Mouse (Mus musculus): Measurements from ENCODE around the gene Egln2. TPM values are rescaled to one million over a fixed set of nuclear protein-coding genes. Genes with fewer than 3 reads are reported as not detected.

Egln2 gene
- polyA plus RNA-seq, 1 experiment from 2014 or later, result 32.9 TPM

DNA sequence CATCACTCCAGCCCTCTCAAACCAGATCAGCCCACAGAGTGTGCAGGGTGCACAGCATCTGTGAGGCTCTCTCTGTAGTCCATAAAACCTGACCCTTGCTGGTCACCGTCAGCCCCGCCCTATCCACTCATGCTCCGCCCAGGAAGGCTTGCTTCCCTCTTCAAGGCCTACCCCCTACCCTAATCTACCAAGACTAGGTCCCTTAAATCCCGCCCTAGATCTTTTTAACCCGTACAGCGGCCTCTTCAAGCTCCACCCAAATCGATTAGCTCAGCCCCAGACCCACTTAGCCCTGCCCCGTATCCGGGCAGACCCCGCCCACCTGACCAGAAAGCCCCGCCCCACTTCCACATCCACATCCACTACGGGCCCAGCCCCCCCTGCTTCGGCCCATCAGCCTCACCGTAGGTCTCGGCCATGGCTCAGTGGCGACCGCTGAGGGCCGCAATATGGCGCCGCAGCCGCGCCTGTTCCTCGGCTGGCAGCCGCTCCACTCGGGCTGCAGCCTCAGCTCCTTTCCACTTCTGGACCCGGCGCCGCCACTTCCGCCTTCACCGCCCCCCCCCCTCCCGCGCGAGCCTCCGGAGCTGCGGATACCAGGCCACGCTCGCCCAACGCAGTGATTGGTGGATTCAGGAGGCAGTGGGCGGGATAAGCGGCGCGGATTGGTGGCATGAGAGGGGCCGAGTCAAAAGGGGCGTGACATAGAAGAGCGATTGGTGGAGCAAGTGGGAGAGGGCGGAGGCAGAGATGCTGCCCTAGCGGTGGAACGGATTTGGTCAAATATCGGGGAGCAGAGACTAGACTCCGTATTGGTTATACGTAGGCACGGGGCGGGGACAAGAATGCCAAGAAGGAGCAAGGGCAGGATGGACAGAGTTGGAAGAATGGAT, 12.0 kb upstream of the Egln2 start, which contains the start of gene Rab4b:
Gene Rab4b, minus strand, starts transcription at position 573 of the 893 bp plus-strand sequence.
- H3K4me1 ChIP-seq (ENCODE audit: insufficient read depth), result peaks cover 21% of the 10 kb centered on the region
- peak within 1 kb of the TSS; percentile 73 for H3K4me2 ChIP-seq (ENCODE audit: low read depth, low read length)
- H3K36me3 ChIP-seq (replicated peaks; ENCODE audit: insufficient read depth, low read length), result 0 out of 2 replicates have a peak, but pooled peaks cover 7% of the 10 kb centered on the region
- H3K27me3 ChIP-seq (ENCODE audit: insufficient read depth, low read length), result no peaks in the 10 kb centered on the region
- H3K9ac ChIP-seq (replicated peaks), result peak within 1 kb of the TSS; percentile 63
- H3K4me3 ChIP-seq (ENCODE audit: low read depth, low read length), result peak within 1 kb of the TSS; percentile 67
- ATAC-seq (peak; percentile 94), DNase-seq (peak; percentile 99)
- peak within 1 kb of the TSS; percentile 87 for H3K27ac ChIP-seq (ENCODE audit: low read depth)
- TF ChIP-seq CTCF (IDR thresholded peaks at IDR 0.05; ENCODE audit: low read depth), result peak; percentile 74
- peak; percentile 50; the same call in 1 of the 2 replicates for TF ChIP-seq EP300 (IDR thresholded peaks at IDR 0.05; ENCODE audit: low read depth)
- H3K9me3 ChIP-seq (ENCODE audit: low read length), result no peaks in the 10 kb centered on the region
- WGBS (ENCODE audit: insufficient replicate concordance), result under 1% methylated on average over 51 of the region's 53 CpGs

DNA sequence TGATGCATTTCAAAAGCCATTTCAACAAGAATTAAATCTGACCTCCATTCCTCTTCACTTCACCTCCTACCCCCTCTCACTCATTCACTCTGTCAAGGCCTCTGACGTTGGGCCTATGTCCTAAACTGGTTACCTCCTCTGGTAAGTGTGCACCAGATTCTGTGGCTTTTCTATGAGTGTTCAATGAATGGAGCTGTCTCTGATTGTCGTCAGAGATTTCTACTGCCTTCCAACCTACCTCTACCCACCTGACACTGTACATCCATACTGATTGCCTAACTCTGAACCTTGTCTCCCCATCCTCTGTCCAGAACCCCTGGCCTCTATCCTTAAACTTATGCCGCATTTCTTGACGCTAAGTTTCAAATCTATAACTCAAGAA, 11.3 kb upstream of the Egln2 start:
- Histone ChIP-seq H3K36me3 (replicated peaks; ENCODE audit: insufficient read depth, low read length) (peaks cover 9% of the 10 kb centered on the region; the same call in 1 of the 2 replicates), H3K4me3 (ENCODE audit: low read depth, low read length) (peak overlapping the region; percentile 67), H3K4me2 (ENCODE audit: low read depth, low read length) (peak overlapping the region; percentile 73), H3K27ac (ENCODE audit: low read depth) (peak overlapping the region; percentile 87), H3K4me1 (ENCODE audit: insufficient read depth) (peaks cover 21% of the 10 kb centered on the region), H3K9ac (replicated peaks) (peak overlapping the region; percentile 63; the same call in 1 of the 2 replicates), H3K27me3 (ENCODE audit: insufficient read depth, low read length) (no peaks in the 10 kb centered on the region), H3K9me3 (ENCODE audit: low read length) (no peaks in the 10 kb centered on the region)
- 20% methylated on average over 4 of the region's 4 CpGs for WGBS (ENCODE audit: insufficient replicate concordance)
- DNase-seq (no peak), ATAC-seq (peak; percentile 27)
- no peak; the same call in 1 of the 2 replicates for TF ChIP-seq EP300 (IDR thresholded peaks at IDR 0.05; ENCODE audit: low read depth)
- no peak for TF ChIP-seq CTCF (IDR thresholded peaks at IDR 0.05; ENCODE audit: low read depth)

DNA sequence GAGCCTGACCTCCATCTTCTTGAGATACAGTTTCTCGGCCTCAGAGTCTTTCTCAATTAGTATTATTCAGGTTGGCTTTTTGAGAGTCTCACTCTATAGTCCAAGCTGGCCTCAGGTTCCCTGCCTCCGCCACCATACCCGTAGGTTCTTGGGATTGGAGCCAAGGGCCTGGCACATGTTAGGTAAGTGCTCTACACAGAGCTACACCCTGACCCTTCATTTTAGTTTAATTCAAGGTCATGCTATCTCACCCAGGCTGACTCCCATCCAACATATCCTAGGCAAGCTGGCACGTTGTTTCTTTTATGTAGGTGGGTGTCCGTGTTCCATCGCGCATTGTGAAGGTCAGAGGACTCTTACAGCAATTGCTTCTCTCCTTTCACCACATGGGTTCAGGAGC, 8.3 kb upstream of the Egln2 start:
- WGBS (ENCODE audit: insufficient replicate concordance), result 85% methylated on average over 7 of the region's 7 CpGs
- no peak for DNase-seq
- Histone ChIP-seq H3K4me2 (ENCODE audit: low read depth, low read length) (no peak overlapping the region), H3K27me3 (ENCODE audit: insufficient read depth, low read length) (no peaks in the 10 kb centered on the region), H3K36me3 (replicated peaks; ENCODE audit: insufficient read depth, low read length) (peaks cover 22% of the 10 kb centered on the region), H3K9ac (replicated peaks) (no peak overlapping the region), H3K9me3 (ENCODE audit: low read length) (no peaks in the 10 kb centered on the region), H3K4me3 (ENCODE audit: low read depth, low read length) (no peak overlapping the region), H3K27ac (ENCODE audit: low read depth) (no peak overlapping the region), H3K4me1 (ENCODE audit: insufficient read depth) (peaks cover 16% of the 10 kb centered on the region)
- TF ChIP-seq EP300 (IDR thresholded peaks at IDR 0.05; ENCODE audit: low read depth), result no peak
- no peak for TF ChIP-seq CTCF (IDR thresholded peaks at IDR 0.05; ENCODE audit: low read depth)
- ATAC-seq, result no peak

DNA sequence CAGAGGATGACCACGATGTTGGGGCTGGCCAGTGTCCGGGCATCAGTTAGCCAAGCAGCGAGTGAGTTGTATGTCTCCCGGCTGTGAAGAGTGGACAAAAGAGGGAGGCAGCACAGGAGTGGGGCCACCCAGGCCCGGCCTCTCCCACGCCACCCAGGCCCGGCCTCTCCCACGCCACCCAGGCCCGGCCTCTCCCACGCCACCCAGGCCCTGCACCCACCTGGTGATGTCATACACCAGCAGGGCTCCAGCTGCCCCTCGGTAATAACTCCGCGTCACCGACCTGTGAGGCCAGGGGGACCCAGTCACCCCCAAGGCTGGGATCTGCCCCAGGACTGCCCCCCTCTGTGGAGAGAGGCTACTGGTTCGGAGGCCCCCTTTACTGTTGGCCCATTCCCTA, 7.9 kb upstream of the Egln2 start:
- Histone ChIP-seq H3K4me3 (ENCODE audit: low read depth, low read length) (no peak overlapping the region), H3K27me3 (ENCODE audit: insufficient read depth, low read length) (no peaks in the 10 kb centered on the region), H3K4me2 (ENCODE audit: low read depth, low read length) (no peak overlapping the region), H3K4me1 (ENCODE audit: insufficient read depth) (peaks cover 12% of the 10 kb centered on the region), H3K9ac (replicated peaks) (no peak overlapping the region), H3K27ac (ENCODE audit: low read depth) (no peak overlapping the region), H3K9me3 (ENCODE audit: low read length) (no peaks in the 10 kb centered on the region), H3K36me3 (replicated peaks; ENCODE audit: insufficient read depth, low read length) (peaks cover 22% of the 10 kb centered on the region)
- 85% methylated on average over 15 of the region's 15 CpGs for WGBS (ENCODE audit: insufficient replicate concordance)
- ATAC-seq (no peak), DNase-seq (no peak)
- no peak for TF ChIP-seq CTCF (IDR thresholded peaks at IDR 0.05; ENCODE audit: low read depth)
- TF ChIP-seq EP300 (IDR thresholded peaks at IDR 0.05; ENCODE audit: low read depth), result no peak

DNA sequence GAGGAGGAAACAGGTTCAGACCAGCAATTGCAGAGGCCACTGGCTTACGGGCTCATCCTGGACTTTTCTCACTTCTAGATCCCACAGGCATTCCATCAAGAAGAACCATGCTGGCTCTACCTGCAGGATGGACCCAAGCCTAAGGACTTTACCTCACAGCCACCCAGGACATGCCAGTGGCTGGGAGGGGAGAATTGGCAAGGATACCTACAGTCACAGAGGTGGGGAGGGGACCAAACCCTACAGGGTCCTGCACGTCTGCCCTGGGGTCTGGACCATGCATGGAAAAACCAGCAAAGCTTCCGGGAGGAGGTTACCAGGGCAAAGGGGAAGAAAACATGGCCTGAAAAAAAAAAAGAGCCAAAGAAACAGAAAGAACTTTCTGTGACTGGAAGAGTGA, 4.4 kb upstream of the Egln2 start:
- no peak overlapping the region for H3K9ac ChIP-seq (replicated peaks)
- no peaks in the 10 kb centered on the region for H3K27me3 ChIP-seq (ENCODE audit: insufficient read depth, low read length)
- no peak for DNase-seq
- H3K4me2 ChIP-seq (ENCODE audit: low read depth, low read length), result no peak overlapping the region
- no peaks in the 10 kb centered on the region for H3K9me3 ChIP-seq (ENCODE audit: low read length)
- no peak for TF ChIP-seq EP300 (IDR thresholded peaks at IDR 0.05; ENCODE audit: low read depth)
- no peak for TF ChIP-seq CTCF (IDR thresholded peaks at IDR 0.05; ENCODE audit: low read depth)
- WGBS (ENCODE audit: insufficient replicate concordance), result 76% methylated on average over 3 of the region's 3 CpGs
- no peak overlapping the region for H3K27ac ChIP-seq (ENCODE audit: low read depth)
- H3K4me3 ChIP-seq (ENCODE audit: low read depth, low read length), result no peak overlapping the region
- ATAC-seq, result no peak
- peaks cover 15% of the 10 kb centered on the region for H3K4me1 ChIP-seq (ENCODE audit: insufficient read depth)
- peaks cover 22% of the 10 kb centered on the region for H3K36me3 ChIP-seq (replicated peaks; ENCODE audit: insufficient read depth, low read length)

DNA sequence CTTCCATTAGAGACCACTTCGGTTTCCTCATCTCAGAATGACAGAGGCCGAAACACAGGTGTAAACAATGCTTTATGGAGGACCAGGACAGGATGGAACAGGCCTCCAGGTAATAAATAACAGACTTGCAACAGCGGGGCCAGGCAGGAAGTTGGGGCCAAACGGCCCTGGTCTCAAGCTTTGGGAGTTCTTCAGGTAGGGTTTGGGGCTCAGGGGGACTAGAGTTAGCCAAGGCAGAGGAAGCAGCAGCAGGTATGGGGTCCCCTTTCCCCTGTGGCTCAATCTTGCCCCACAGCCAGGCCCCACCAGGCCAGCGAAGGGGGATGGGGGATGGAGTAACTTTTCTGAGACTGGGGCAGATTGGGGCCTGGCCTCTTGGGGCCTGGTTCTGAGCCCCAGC, 1.8 kb upstream of the Egln2 start:
- no peak for ATAC-seq
- Histone ChIP-seq H3K4me1 (ENCODE audit: insufficient read depth) (peaks cover 37% of the 10 kb centered on the region), H3K27me3 (ENCODE audit: insufficient read depth, low read length) (no peaks in the 10 kb centered on the region), H3K4me2 (ENCODE audit: low read depth, low read length) (peak overlapping the region; percentile 61), H3K36me3 (replicated peaks; ENCODE audit: insufficient read depth, low read length) (peaks cover 19% of the 10 kb centered on the region), H3K4me3 (ENCODE audit: low read depth, low read length) (no peak overlapping the region), H3K9me3 (ENCODE audit: low read length) (no peaks in the 10 kb centered on the region), H3K9ac (replicated peaks) (peak overlapping the region; percentile 54), H3K27ac (ENCODE audit: low read depth) (peak overlapping the region; percentile 97)
- DNase-seq, result no peak
- no peak for TF ChIP-seq EP300 (IDR thresholded peaks at IDR 0.05; ENCODE audit: low read depth)
- TF ChIP-seq CTCF (IDR thresholded peaks at IDR 0.05; ENCODE audit: low read depth), result no peak
- WGBS (ENCODE audit: insufficient replicate concordance), result 68% methylated on average over 5 of the region's 5 CpGs
